Mouse (Mus musculus) intestine, postnatal 0 days (tissue): ENCODE measurements at regions not wholly inside any gene's neighbourhood (a gene's known extent, or its start where the extent isn't known, plus 50 kb on each side); places are given as distances from the start of the nearest gene placed in this dataset.

Experiments used
- ATAC-seq: fragments of 200-750 bp; cut with Nextera tagmentation; 2 replicates; pipeline ENCODE4 v1.8.0; 2017; ENCODE audit warnings: mild to moderate bottlenecking, moderate TSS enrichment, moderate library complexity
- H3K27ac ChIP-seq: fragments of 300-500 bp; sonication (generic); 2 replicates; pipeline ENCODE4 v1.5.1; 2014; ENCODE audit warnings: mild to moderate bottlenecking, low read depth, low read length, moderate library complexity
- H3K27me3 ChIP-seq: fragments of 300-500 bp; sonication (generic); replicated peaks from 2 replicates; pipeline ENCODE4 v1.6.1; 2014; ENCODE audit warnings: low read length, mixed read lengths; ENCODE audit not compliant: control insufficient read depth, insufficient read depth
- H3K36me3 ChIP-seq: fragments of 300-500 bp; sonication (generic); 2 replicates; pipeline ENCODE4 v1.6.1; 2014; ENCODE audit warnings: mild to moderate bottlenecking, moderate library complexity; ENCODE audit not compliant: control insufficient read depth, insufficient read depth
- H3K4me1 ChIP-seq: fragments of 300-500 bp; sonication (generic); replicated peaks from 2 replicates; pipeline ENCODE4 v1.6.1; 2014; ENCODE audit warnings: antibody characterized with exemption, low read length, mixed read lengths; ENCODE audit not compliant: control insufficient read depth, insufficient read depth
- H3K4me2 ChIP-seq: fragments of 300-500 bp; sonication (generic); replicated peaks from 2 replicates; pipeline ENCODE4 v1.6.1; 2014; ENCODE audit warnings: low read depth, mild to moderate bottlenecking, moderate library complexity
- H3K4me3 ChIP-seq: fragments of 300-500 bp; sonication (generic); 2 replicates; pipeline ENCODE4 v1.5.1; 2014; ENCODE audit warnings: low read depth, low read length
- H3K9ac ChIP-seq: fragments of 300-500 bp; sonication (generic); 2 replicates; pipeline ENCODE4 v1.6.1; 2014; ENCODE audit warnings: mild to moderate bottlenecking, low read depth, low read length
- H3K9me3 ChIP-seq: fragments of 300-500 bp; sonication (generic); 2 replicates; pipeline ENCODE4 v1.6.1; 2016; ENCODE audit warnings: mixed run types; ENCODE audit not compliant: control insufficient read depth
- CTCF ChIP-seq: sonication (generic); IDR thresholded peaks from 2 replicates; pipeline ENCODE4 v1.5.1; 2016; ENCODE audit warnings: low read depth, mild to moderate bottlenecking, control low read depth, antibody characterized with exemption, moderate library complexity
- WGBS: fragments of 180-500 bp; shearing (Covaris S2); extraction: QIAGEN DNeasy Blood & Tissue Kit; methylation state at CpG from one replicate; pipeline ENCODE4 v1.1.7; 2014; 5-methylcytosine and 5-hydroxymethylcytosine counted together

- H3K4me2 ChIP-seq: no peak overlapping the region
- H3K9ac ChIP-seq: no peak overlapping the region
- 70% methylated on average over 6 of the region's 6 CpGs for WGBS
- H3K27me3 ChIP-seq: no peaks in the 10 kb centered on the region
- no peaks in the 10 kb centered on the region for H3K9me3 ChIP-seq
- no peaks in the 10 kb centered on the region for H3K36me3 ChIP-seq
- ATAC-seq: no peak
- H3K27ac ChIP-seq: no peak overlapping the region
- H3K4me1 ChIP-seq: no peaks in the 10 kb centered on the region
- H3K4me3 ChIP-seq: no peak overlapping the region
- TF ChIP-seq CTCF: no peak
Observed at GRCm38 (mm10) chr15:8582676-8583075, 62.9 kb upstream of the Gm2310 start.

GRCm38 (mm10) chr15:8581146-8581913 is 61.6 kb upstream of the Gm2310 start:
- Histone ChIP-seq H3K36me3 (no peaks in the 10 kb centered on the region), H3K9me3 (no peaks in the 10 kb centered on the region), H3K4me2 (no peak overlapping the region), H3K4me3 (no peak overlapping the region), H3K4me1 (no peaks in the 10 kb centered on the region), H3K27me3 (no peaks in the 10 kb centered on the region), H3K9ac (no peak overlapping the region), H3K27ac (no peak overlapping the region)
- TF ChIP-seq CTCF: no peak
- ATAC-seq: no peak
- 64% methylated on average over 8 of the region's 8 CpGs for WGBS

- no peak overlapping the region for H3K27ac ChIP-seq
- H3K9me3 ChIP-seq: no peaks in the 10 kb centered on the region
- H3K4me3 ChIP-seq: no peak overlapping the region
- no peak for TF ChIP-seq CTCF
- no peaks in the 10 kb centered on the region for H3K27me3 ChIP-seq
- no peak overlapping the region for H3K4me2 ChIP-seq
- no peaks in the 10 kb centered on the region for H3K36me3 ChIP-seq
- no peaks in the 10 kb centered on the region for H3K4me1 ChIP-seq
- ATAC-seq: no peak
- no peak overlapping the region for H3K9ac ChIP-seq
Observed at GRCm38 (mm10) chr15:8580077-8580476, 60.3 kb upstream of the Gm2310 start.

- H3K4me2 ChIP-seq: no peak overlapping the region
- H3K4me3 ChIP-seq: no peak overlapping the region
- peak; percentile 86 for TF ChIP-seq CTCF
- H3K9ac ChIP-seq: no peak overlapping the region
- H3K36me3 ChIP-seq: no peaks in the 10 kb centered on the region
- H3K27me3 ChIP-seq: no peaks in the 10 kb centered on the region
- no peaks in the 10 kb centered on the region for H3K9me3 ChIP-seq
- no peak overlapping the region for H3K27ac ChIP-seq
- WGBS: 14% methylated on average over 3 of the region's 3 CpGs
- ATAC-seq: peak; percentile 60; the same call in 1 of the 2 replicates
- H3K4me1 ChIP-seq: no peaks in the 10 kb centered on the region
Observed at GRCm38 (mm10) chr15:8577480-8577881, 57.7 kb upstream of the Gm2310 start.

DNA sequence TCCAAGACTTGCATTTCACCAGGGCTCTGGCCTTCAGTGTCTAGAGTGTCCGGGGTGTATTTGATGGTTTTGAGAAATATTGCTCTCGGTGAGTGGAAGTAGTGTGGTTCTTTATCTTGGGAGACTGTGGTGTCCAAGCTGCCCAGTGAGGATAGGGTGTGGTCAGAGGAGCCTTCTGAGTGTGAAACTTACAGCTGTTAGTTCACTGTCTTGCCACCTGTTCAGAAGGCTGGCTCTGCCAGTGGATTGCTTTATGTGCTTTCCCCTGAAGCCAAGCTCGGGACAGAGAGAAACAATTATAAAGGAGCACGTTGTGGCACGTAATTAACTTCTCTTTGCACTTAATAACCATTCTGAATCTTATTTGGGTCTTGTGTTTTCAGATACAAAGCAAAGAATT is 57.2 kb upstream of the Gm2310 start:
- no peak for TF ChIP-seq CTCF
- Histone ChIP-seq H3K27me3 (no peaks in the 10 kb centered on the region), H3K27ac (no peak overlapping the region), H3K4me1 (no peaks in the 10 kb centered on the region), H3K9ac (no peak overlapping the region), H3K4me2 (no peak overlapping the region), H3K36me3 (no peaks in the 10 kb centered on the region), H3K4me3 (no peak overlapping the region), H3K9me3 (no peaks in the 10 kb centered on the region)
- ATAC-seq: no peak
- 82% methylated on average over 5 of the region's 5 CpGs for WGBS

DNA sequence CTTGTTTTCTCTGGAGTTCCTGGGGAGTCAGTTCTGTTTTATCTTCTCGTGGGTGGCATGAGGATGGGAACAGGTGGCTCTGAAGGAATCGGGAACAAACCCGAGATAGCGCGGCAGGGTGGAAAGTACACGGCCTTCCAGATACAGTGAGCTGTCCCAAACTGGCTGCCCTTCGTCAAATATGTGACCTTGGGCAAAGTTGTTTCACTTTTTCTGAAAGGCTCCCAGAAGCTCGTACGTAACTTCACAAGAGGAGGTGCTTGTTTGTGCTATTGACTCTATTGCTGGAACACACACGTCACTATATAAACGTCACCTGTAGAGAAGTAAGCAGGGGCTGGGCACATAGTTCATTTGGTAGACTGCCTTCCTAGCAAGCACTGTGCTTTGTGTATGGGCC is 49.9 kb upstream of the Gm2310 start:
- H3K36me3 ChIP-seq: no peaks in the 10 kb centered on the region
- ATAC-seq: peak; percentile 73
- H3K9ac ChIP-seq: 0 out of 2 replicates have a peak overlapping the region, but pooled peaks have one; percentile 56
- H3K4me1 ChIP-seq: 0 out of 2 replicates have a peak, but pooled peaks cover 2% of the 10 kb centered on the region
- H3K27ac ChIP-seq: peak overlapping the region; percentile 83
- WGBS: 3% methylated on average over 11 of the region's 11 CpGs
- H3K9me3 ChIP-seq: no peaks in the 10 kb centered on the region
- TF ChIP-seq CTCF: no peak
- peak overlapping the region; percentile 86 for H3K4me2 ChIP-seq
- peak overlapping the region; percentile 47 for H3K4me3 ChIP-seq
- no peaks in the 10 kb centered on the region for H3K27me3 ChIP-seq
